In genomic region chr13:34316511-34316910, GRCm38 (mm10) we compare ENCODE assay signal across 13 mouse cellular contexts. TPM values are rescaled to one million over a fixed set of nuclear protein-coding genes. Genes with fewer than 3 reads are reported as not detected.
A peak's percentile ranks its signal among the peaks of the same experiment; 100 is the strongest.
DNase-seq lines count a peak whose midpoint lies in the region; ATAC-seq and TF ChIP-seq lines count a peak whose summit lies in the region.
"Had no signal": no experiment of that assay in that cellular context is flagged by ENCODE, and none has a peak within 500 bp of the region (broad histone marks: within the 10 kb centered on the region; RNA-seq: fewer than 3 reads in every experiment).

No protein-coding gene starts in this region.

- TF ChIP-seq POLR2A in liver, adult 2 months (IDR thresholded peaks at IDR 0.05; ENCODE audit: extremely low read depth, insufficient read depth, low read length) = no peak

- H3K27me3 ChIP-seq in liver, adult 2 months (ENCODE audit: control insufficient read depth, insufficient read depth, low read length) = no peaks in the 10 kb centered on the region
- H3K27me3 ChIP-seq: midbrain, embryonic 12.5 days had no signal

- no peak overlapping the region for H3K9ac ChIP-seq in liver, adult 2 months (ENCODE audit: low read depth, low read length)
- H3K9ac ChIP-seq: lung, embryonic 14.5 days; midbrain, embryonic 12.5 days had no signal

- no peaks in the 10 kb centered on the region for H3K36me3 ChIP-seq in liver, adult 2 months (ENCODE audit: control insufficient read depth, insufficient read depth, low read length)

- no peak for ATAC-seq in frontal cortex, adult (ENCODE audit: low TSS enrichment)

- DNase-seq in adrenal gland, postnatal 14 days = peak; percentile 49
- no peak for DNase-seq in adrenal gland, adult 18-20 months (ENCODE audit: low spot score in 2 of 2)
- DNase-seq in liver, adult 2 months (ENCODE audit: extremely low read depth, low read depth, low spot score) = peak; percentile 53
- DNase-seq in liver (no peak), 416B (ENCODE audit: low read depth) (peak; percentile 48)
- DNase-seq in gonadal fat pad, adult 2 months (ENCODE audit: low read depth) = peak; percentile 68
- no peak for DNase-seq in testis, postnatal 10 days (ENCODE audit: low spot score)
- DNase-seq: cerebellum, adult 11-12 months; gastrocnemius, postnatal 36 days; lung, embryonic 14.5 days had no signal

- no peak overlapping the region for H3K27ac ChIP-seq in liver, adult 2 months (replicated peaks; ENCODE audit: insufficient read depth, low read depth, low read length)
- H3K27ac ChIP-seq: hindbrain, embryonic 10.5 days; midbrain, embryonic 12.5 days had no signal

- WGBS in liver, adult 2 months = 44% methylated on average over 6 of the region's 6 CpGs

- H3K4me3 ChIP-seq in liver, adult 2 months (ENCODE audit: insufficient read depth, low read depth, low read length) = no peak overlapping the region
- H3K4me3 ChIP-seq: hindbrain, embryonic 10.5 days; midbrain, embryonic 12.5 days had no signal

- H3K79me2 ChIP-seq in liver, adult 2 months (ENCODE audit: control insufficient read depth, insufficient read depth, low read length) = peaks cover 38% of the 10 kb centered on the region

- peaks cover 12% of the 10 kb centered on the region for H3K4me1 ChIP-seq in liver, adult 2 months (ENCODE audit: control insufficient read depth, insufficient read depth, low read length)

- no peak for TF ChIP-seq CTCF in liver, adult 2 months (IDR thresholded peaks at IDR 0.05; ENCODE audit: low read depth, low read length)

RNA-seq across cellular contexts. Expression of gene Slc22a23, which starts 28.5 kb away (rescaled TPM):
- total RNA-seq in adrenal gland, postnatal 14 days (2021) = 7.8 and 11.3 TPM in 2 replicates
- total RNA-seq in adrenal gland, adult 18-20 months (2021) = 10 to 100 TPM in 1 of 2 experiments, 1 to 10 TPM in 1; 7.1 to 10.3 TPM
- 31.6 and 43.8 TPM in 2 replicates for total RNA-seq in liver, adult 2 months (2014; rRNA removed)
- 50.6 and 53.2 TPM in 2 replicates for polyA plus RNA-seq in liver, adult 2 months (2012; rRNA removed)
- polyA plus RNA-seq in gonadal fat pad, adult 2 months (2012; rRNA removed) = 9.3 and 10.6 TPM in 2 replicates

Comparison
In these comparisons a context has a peak if more than half of its experiments do, and no peak if none do; other contexts are left out.
1. DNase-seq: peak in adrenal gland, postnatal 14 days (single experiment), liver, adult 2 months (single experiment), 416B (single experiment) and gonadal fat pad, adult 2 months (single experiment); none in adrenal gland, adult 18-20 months (0 of 2), liver (single experiment) and testis, postnatal 10 days (single experiment).